Mouse (Mus musculus): ENCODE results near the gene Lrrc18.

DNA sequence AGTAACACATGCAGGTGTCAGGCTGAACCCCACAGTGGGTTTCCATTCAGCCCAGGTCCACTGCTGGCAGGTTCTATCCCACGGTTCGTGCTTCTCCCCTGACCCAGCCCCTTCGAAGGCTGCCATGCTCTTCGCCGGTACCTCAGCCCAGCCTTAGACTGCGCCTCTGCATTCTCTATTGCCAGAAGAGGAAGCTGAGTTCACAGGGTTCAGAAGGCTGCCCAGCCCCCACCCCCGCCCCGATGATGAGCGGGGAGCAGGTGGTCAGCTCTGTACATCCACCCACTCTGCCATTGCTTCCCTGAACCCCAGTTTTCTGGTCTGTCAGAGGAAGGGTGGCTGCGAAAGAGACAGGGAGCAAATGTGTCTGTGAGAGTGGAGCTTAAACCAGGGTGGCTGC is 8.3 kb downstream of the Lrrc18 start:
- TF ChIP-seq CTCF (conservative IDR thresholded peaks at IDR 0.05; ENCODE audit: insufficient read depth, insufficient read length, low read depth, low read length) (no peak), POLR2A (IDR thresholded peaks at IDR 0.05; ENCODE audit: low read depth, low read length) (no peak)

Data from kidney, adult 2 months (tissue).